Mouse (Mus musculus) brown adipose tissue, adult 24 weeks (tissue): ENCODE data around the gene Brd3os. TPM values are rescaled to one million over a fixed set of nuclear protein-coding genes. Genes with fewer than 3 reads are reported as not detected.

Source experiments
- H3K27ac ChIP-seq: fragments of 200-500 bp; replicated peaks from 2 replicates; pipeline ENCODE4 v1.5.1; 2012; ENCODE audit warnings: low read depth, mild to moderate bottlenecking, low read length
- H3K4me1 ChIP-seq: fragments of 200-500 bp; 2 replicates; pipeline ENCODE4 v1.6.1; 2012; ENCODE audit warnings: low read length, mixed read lengths; ENCODE audit not compliant: control insufficient read depth, insufficient read depth, insufficient read length
- H3K4me3 ChIP-seq: fragments of 200-500 bp; 2 replicates; pipeline ENCODE4 v1.5.1; 2012; ENCODE audit warnings: low read depth, mild to moderate bottlenecking, low read length, moderate library complexity; ENCODE audit not compliant: insufficient read depth
- polyA plus RNA-seq: library from polyadenylated mRNA; stranded (reverse); fragments of >200 nt; gene quantifications from 2 replicates; pipeline ENCODE4 v1.2.4, GENCODE M21; 2012; ENCODE audit not compliant: missing spikeins, insufficient read depth, insufficient read length

Gene Brd3os
- polyA plus RNA-seq, 1 experiment: not detected

DNA sequence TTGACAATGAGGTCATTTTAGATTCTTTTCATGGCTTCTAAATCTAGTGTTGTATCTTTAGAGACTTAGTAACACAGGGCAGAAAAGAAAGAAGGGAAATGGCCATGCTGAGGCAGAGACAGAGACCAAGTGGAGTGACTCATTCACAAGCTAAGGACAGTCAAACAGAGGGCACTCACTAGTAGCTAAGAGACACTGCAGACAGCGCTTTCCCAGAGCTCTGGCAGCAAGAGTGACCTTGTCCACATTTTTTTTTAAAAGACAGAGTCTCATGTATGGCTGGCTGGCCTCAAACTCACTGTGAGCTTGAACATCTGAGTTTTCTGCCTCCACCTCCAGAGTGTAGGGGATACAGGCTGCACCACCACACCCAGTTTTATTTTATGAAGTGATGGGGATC lies 4.2 kb upstream of the Brd3os start:
- no peaks in the 10 kb centered on the region for H3K4me1 ChIP-seq
- no peak overlapping the region for H3K27ac ChIP-seq
- H3K4me3 ChIP-seq: no peak overlapping the region

DNA sequence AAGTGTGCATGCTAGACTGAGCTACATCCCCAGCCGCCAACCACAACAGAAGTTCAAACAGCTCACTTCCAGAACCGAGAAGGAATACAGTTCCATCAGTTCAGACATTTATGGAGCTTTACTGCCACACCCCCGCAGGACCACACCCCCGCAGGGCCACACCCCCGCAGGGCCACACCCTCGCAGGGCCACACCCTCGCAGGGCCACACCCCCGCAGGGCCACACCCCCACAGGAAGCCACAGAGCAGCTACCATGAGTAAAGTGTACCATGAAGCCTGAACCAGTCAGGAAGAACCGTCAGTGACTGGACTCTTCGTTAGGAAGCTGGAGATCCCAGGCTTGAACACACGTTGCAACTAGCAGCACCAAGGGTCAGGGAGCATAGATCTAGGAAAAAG lies 3.8 kb upstream of the Brd3os start:
- Histone ChIP-seq H3K27ac (no peak overlapping the region), H3K4me1 (no peaks in the 10 kb centered on the region), H3K4me3 (no peak overlapping the region)

DNA sequence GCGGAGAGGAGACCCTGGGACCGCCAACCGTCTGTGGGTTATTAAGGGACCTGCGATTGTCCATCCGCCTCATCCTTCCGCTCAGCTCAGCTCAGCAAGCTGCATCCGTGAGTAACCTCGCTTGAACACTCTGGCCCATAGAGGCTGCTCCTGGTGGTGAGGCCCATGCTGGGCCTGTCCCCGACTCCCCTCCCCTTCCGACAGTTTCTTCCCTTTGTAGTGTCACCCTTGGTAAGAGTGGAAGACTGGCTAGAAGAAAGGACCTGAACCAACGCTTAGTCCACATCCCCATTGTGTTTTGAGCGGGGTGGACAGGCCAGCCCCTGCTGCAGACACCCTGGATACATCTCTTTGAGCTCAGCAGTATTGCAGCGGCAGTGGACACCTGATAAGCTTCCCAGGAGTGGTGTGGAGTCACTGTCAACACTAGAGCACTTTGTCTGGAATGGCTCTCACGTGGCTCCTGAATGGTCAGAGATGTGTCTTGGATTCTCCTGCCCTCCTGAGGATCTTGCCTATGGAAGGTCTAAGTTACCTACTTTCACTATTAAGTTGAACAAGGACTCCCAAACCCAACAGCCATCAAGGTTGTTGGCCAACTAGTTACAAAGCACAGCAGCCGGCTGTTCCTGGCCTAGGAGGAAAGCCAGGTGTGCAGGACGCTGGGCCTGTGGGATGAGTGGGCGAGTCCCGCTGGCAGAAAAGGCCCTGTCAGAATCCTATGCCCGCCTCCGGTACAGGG lies 755 bp downstream of the Brd3os start:
- no peak overlapping the region for H3K27ac ChIP-seq
- peak overlapping the region; percentile 56 for H3K4me3 ChIP-seq
- no peaks in the 10 kb centered on the region for H3K4me1 ChIP-seq

DNA sequence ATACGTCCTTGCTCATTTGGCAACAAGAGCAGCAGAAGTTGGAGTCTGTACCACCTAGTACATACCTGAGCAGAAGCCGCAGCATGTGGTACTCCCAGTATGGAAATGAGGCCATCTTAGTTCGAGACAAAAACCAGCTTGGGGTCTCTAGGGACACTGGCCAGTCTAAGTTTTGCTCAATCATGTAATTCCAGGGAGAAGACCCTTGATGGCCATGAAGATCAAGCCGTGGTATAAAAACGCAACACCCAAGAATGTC lies 1.3 kb downstream of the Brd3os start:
- Histone ChIP-seq H3K4me1 (no peaks in the 10 kb centered on the region), H3K27ac (no peak overlapping the region), H3K4me3 (no peak overlapping the region)

DNA sequence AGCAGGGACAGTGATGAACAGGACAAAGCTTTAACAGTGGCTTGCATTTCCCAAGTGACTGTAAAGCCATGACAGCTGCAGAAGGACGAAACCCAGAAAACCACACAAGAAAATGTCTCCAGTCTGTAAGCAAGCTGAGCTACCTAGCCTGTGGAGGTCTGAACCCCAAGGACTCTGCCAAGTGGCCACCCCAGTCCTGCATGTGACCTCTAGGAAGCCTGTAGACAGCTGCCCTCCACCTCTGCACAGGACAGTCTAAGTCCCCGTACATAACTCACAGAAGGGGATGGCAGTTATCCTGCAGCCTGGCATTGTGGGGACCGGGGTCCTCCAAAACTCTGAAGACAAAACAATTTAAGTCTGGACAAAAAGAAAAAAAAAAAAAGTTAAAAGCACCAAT lies 3.8 kb downstream of the Brd3os start:
- no peak overlapping the region for H3K4me3 ChIP-seq
- H3K4me1 ChIP-seq: no peaks in the 10 kb centered on the region
- H3K27ac ChIP-seq: no peak overlapping the region

DNA sequence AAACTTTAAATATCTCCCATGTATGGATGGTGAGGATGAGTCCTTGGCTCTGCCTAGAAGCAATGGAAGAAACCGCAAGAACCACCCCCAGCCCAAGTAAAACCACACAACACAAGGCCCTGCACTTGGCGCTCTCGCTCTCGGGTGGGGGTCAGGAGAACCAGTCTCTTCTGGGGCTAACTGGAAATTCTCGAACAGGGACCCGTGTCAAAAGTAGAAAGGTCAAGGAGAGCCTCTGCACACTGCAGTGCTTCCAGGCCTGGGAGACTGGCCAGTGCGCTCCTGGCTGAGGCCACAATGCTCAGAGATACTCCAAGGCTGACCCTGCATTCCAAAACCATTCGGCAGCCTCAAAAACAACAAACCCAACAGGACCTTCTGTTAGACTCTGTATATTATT lies 4.7 kb downstream of the Brd3os start:
- no peak overlapping the region for H3K4me3 ChIP-seq

DNA sequence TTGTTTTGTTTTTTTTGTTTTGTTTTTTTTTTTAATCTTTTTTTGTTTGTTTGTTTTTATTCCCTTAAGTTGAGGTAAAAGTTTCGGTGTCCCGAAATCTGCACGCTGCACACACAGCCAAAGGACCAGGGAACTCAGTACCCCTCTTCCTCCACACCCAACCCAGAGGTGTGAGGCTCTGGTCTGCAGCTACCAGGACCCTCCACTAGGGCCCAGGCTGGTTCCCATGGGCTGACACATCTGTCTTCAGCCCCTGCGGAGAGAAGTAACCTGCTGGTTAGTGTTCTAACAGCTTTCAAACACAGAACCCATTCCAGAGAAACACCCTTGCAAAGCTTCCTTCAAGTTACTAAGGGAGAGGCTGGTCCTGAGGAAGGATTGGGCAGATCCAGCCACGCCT lies 5.7 kb downstream of the Brd3os start:
- no peak overlapping the region for H3K4me3 ChIP-seq
- H3K4me1 ChIP-seq: no peaks in the 10 kb centered on the region
- no peak overlapping the region for H3K27ac ChIP-seq

More for the DNA sequence above, 4.7 kb downstream of the Brd3os start:
- no peak overlapping the region for H3K27ac ChIP-seq
- no peaks in the 10 kb centered on the region for H3K4me1 ChIP-seq

DNA sequence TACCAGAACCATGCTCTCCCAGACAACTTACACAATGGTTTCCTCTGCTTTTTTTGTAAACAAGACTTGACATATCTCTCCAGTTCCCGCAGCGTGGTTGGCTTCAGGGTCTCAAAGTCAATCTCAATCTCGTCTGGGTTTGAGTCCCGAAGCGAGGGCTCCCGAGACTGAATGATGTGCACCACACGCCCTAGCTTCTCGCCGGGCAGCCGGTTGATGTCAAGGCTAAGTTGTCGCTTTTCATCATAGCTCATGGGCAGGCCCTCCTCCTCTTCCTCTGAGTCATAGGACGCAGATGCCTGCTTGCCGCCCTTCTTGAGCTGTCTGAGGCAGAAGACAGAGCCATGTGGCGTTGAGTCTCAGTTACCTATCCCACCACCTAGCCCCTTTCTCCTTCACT lies 8.1 kb downstream of the Brd3os start:
- Histone ChIP-seq H3K4me1 (no peaks in the 10 kb centered on the region), H3K27ac (no peak overlapping the region), H3K4me3 (no peak overlapping the region)

DNA sequence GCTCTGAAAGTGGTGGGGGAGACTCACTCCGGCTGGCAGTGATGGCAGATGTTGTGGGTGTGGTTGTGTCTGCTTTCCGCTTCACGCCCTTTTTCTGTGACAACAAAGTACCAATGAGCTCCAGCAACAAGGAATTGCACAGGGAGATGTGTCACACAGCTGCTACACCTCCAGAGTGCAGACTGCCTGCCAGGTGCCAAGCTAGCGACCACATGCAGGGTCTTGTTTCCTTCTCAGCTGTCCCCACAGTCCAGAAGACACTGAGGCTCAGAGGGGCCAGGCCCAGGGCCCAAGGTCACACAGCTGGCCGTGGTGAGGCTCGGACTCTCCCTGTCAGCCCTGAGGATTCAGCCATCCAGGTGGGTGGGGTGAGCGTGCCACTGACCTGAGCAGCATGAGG lies 17.6 kb downstream of the Brd3os start:
- H3K4me1 ChIP-seq: no peaks in the 10 kb centered on the region
- no peak overlapping the region for H3K27ac ChIP-seq
- H3K4me3 ChIP-seq: no peak overlapping the region

DNA sequence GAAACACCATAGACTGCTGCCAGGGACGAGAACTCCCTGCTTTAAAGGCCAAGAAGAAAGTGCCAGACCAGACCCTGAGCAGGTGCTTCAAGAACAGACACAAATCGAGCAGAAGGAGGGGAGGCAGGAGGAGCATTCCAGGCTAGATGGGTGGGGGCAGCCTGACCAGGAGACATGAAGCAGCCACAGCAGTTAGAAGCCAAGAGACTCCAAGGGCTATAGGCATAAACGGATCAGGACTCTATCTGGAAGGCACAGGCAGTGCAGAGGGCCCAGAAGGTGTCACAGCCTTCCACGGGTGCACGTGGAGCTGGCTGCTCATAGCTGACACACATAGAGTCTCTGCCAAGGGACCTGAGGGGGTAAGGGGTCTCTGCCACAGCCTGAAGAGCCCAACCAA lies 18.0 kb downstream of the Brd3os start:
- no peak overlapping the region for H3K4me3 ChIP-seq
- H3K4me1 ChIP-seq: no peaks in the 10 kb centered on the region
- no peak overlapping the region for H3K27ac ChIP-seq

DNA sequence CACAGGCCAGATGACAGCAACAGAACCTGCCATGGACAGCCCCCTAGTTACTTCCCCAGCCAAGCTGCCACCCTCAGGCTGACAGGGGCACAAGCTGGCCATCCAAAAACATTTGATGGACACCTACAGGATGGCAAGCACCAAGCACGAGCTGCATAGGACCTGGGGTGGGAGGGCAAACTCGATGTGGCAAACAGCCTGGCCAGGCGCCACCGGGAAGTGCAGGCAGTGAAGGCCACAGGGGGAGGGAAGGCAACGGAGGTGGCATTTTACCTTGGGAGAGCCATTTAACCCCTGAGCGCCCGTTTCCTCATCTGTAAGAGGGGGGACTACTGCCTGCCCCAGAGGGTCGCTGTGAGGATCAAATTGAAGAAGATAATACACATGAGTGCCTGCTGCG lies 18.5 kb downstream of the Brd3os start:
- Histone ChIP-seq H3K27ac (no peak overlapping the region), H3K4me1 (no peaks in the 10 kb centered on the region), H3K4me3 (no peak overlapping the region)

DNA sequence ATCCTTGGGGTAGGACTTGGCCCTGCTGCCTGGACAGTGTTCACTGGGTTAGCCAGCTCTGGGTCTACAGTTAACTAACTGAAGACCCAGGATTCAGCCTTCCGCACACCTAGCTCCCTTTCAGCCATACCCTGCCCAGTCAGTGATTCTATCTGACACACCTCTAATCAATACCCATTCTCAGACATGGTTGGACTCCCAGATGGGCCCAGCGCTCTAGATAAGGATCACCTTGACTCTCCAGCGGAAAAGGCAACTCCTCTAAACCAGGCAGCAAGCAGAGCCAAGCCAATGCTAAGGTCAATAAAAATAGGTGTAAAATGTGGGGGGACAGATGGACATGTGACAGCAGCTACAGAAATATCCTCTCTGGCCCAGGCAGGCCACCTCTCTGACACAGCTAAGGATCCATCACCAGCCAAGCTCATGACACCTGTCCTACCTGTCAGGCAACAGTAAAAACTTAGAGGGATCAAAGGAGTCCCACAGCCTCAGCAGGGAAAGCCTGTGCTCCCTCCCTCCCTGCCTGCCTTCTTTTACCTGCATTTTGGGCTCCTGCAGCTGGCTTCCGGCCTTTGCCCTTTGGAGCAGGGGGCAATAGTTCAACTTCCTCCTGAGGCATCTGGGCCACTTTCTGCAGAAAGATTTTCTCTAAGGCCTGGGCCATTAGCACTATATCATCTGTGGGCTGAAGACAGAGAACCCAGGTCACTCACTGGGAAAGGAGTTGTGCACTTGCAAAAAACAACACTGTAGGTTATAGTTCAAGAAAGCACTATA lies 19.9 kb downstream of the Brd3os start:
- Histone ChIP-seq H3K27ac (no peak overlapping the region), H3K4me3 (no peak overlapping the region), H3K4me1 (peaks cover 3% of the 10 kb centered on the region; the same call in 1 of the 2 replicates)

DNA sequence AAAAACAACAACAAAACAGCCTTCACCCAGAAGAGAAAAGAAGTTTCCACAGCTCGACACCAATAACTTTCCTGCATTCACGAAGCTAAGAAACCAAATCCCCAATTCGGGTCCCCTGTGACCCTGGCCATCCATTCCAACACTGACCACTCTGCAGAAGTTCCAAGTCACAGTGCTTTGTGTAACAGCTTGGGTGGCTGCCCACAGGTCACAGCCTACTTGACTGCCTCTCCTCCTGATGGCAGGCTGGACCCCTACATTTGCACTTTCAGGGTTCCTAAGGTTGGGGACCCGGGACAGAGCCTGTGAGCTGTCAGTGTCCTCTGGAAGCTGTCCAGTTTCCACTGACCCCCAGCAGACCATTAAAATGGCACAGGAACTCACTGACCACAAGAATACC lies 20.8 kb downstream of the Brd3os start:
- Histone ChIP-seq H3K27ac (no peak overlapping the region), H3K4me3 (no peak overlapping the region), H3K4me1 (peaks cover 9% of the 10 kb centered on the region)

DNA sequence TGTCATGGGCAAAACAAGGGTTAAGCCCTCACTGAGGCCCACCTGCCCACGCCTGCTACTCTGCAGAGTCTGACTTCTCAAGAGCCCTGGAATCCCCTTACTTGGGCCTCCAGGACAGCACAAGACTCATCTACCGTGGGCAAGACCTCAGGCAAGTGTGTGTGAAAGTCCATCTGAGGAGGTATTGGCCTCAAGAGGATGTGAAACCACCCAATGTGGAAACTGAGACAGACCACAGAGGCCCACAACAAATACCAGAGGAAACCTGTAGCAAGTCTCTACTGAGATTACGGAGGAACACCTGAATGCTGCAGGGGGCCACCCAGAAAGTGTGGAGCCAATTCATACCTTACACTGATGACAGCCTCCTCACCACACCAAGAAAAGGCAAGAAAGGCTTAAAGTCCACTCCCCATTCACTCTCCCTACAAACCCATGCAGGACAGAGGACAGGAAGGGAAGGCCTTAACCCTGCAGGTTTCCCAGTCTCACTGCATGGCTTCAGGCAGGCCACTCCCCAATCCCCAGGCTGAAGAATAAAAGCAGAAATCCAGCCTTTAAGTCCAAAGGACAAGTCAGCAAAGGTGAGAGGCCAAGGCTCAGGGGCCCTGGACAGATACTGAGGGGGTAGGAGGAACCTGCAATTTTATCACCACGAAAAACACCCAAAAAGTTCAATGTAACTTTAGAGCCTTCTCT lies 27.3 kb downstream of the Brd3os start:
- no peak overlapping the region for H3K4me3 ChIP-seq
- H3K4me1 ChIP-seq: peaks cover 56% of the 10 kb centered on the region
- no peak overlapping the region for H3K27ac ChIP-seq

DNA sequence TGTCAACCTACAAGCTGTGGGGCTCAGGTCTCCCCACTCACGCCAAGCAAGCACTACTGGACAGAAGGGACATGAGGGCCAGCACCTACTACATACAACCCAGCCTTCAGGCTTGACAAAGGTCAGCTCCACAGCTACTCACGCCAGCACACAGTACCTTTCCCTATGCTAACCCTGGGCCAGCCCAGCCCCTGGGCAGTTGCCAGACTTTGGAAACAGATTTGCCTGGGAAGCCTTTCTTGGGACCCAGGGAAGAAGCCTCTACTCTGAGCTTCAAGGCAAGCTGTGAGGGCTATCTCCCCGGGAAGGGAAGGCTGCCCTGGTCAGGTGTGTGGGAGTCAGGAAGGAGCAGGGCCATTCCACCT lies 27.8 kb downstream of the Brd3os start:
- H3K4me3 ChIP-seq: no peak overlapping the region
- peaks cover 56% of the 10 kb centered on the region for H3K4me1 ChIP-seq
- no peak overlapping the region for H3K27ac ChIP-seq

DNA sequence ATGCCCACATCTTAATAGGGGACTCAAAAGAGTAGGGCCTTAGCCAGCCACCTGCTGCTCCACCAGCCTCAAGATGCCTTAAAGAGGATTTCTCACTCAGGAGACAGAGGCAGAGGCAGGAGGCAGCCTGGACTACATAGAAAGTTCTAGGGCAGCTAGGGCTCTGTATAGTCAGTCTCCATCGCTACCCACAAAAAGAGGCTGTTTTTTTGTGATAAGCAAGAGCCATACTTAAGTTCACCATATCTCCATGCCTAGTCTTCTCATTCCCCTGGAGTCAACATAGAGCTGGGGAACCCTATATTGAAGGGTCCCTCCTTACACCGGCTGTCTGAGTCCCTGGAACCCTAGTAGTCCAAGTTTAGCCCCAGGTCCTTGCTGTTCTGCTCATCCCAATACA lies 28.4 kb downstream of the Brd3os start:
- Histone ChIP-seq H3K4me1 (peaks cover 56% of the 10 kb centered on the region), H3K4me3 (no peak overlapping the region), H3K27ac (no peak overlapping the region)
